Mouse (Mus musculus) hindbrain, embryonic 11.5 days (tissue): ENCODE results near the gene Srpk2. TPM values are rescaled to one million over a fixed set of nuclear protein-coding genes. Genes with fewer than 3 reads are reported as not detected.

Experiments
- polyA plus RNA-seq: library from polyadenylated mRNA; unstranded; fragments of >200 nt; fragmentation: Nextera tagmentation; extraction: Ambion mirVana; gene quantifications from 2 replicates; pipeline ENCODE4 v1.2.1, GENCODE M21; 2014

Gene Srpk2
- polyA plus RNA-seq, 1 experiment from 2014 or later, result 69.0 TPM

Other genes starting within 250 kb of the Srpk2 start
- gene Pus7, start 99.1 kb upstream of the Srpk2 start, polyA plus RNA-seq, result 23.8 and 25.3 TPM in 2 replicates
- 30.6 and 32.1 TPM in 2 replicates for gene Rint1, start 103.1 kb upstream of the Srpk2 start, polyA plus RNA-seq
- gene Tomm7, start 159.5 kb upstream of the Srpk2 start, polyA plus RNA-seq, result 107 and 113 TPM in 2 replicates